Mouse (Mus musculus) thymus, adult 18-20 months (tissue): ENCODE measurements around the gene Olfr918.

Experiments
- DNase-seq, 2 experiments: peaks; one replicate each; pipeline ENCODE4 v3.0.0; 2022; ENCODE audit warnings: mixed read lengths in 2 of 2

Olfr918 gene

GRCm38 (mm10) chr9:38674501-38674900 lies at the start of gene Olfr918:
Gene Olfr918 (minus strand): TSS chr9:38674601.
- DNase-seq: no peak

- no peak for DNase-seq
These were observed 49.6 kb upstream of the Olfr918 start for GRCm38 (mm10) chr9:38724044-38724443.

GRCm38 (mm10) chr9:38718927-38719441 lies 44.6 kb upstream of the Olfr918 start:
- no peak for DNase-seq

GRCm38 (mm10) chr9:38718102-38718501 lies 43.7 kb upstream of the Olfr918 start, which contains the start of gene Vwa5a:
Gene Vwa5a (plus strand): TSS chr9:38718268.
- no peak for DNase-seq

GRCm38 (mm10) chr9:38672887-38673286 lies 1.5 kb downstream of the Olfr918 start:
- DNase-seq: no peak

- DNase-seq: no peak
These were observed 8.7 kb downstream of the Olfr918 start, which contains the start of gene Olfr917 for GRCm38 (mm10) chr9:38665742-38666141. Gene Olfr917 (minus strand): TSS chr9:38665842.

GRCm38 (mm10) chr9:38659775-38660174 lies 14.6 kb downstream of the Olfr918 start, which contains the start of gene Olfr916:
Gene Olfr916 (minus strand): TSS chr9:38659875.
- DNase-seq: no peak

GRCm38 (mm10) chr9:38632406-38632805 lies 42.0 kb downstream of the Olfr918 start:
- DNase-seq: no peak
